Mouse (Mus musculus) mature B cell (primary cell): ENCODE results near the gene Kbtbd2.

Experiments
- in situ Hi-C: fragments of 300-500 bp; cut with MboI; formaldehyde crosslinking; loops from 2 replicates; pipeline ENCODE4 v1.14.3; 2019

Gene Kbtbd2

DNA sequence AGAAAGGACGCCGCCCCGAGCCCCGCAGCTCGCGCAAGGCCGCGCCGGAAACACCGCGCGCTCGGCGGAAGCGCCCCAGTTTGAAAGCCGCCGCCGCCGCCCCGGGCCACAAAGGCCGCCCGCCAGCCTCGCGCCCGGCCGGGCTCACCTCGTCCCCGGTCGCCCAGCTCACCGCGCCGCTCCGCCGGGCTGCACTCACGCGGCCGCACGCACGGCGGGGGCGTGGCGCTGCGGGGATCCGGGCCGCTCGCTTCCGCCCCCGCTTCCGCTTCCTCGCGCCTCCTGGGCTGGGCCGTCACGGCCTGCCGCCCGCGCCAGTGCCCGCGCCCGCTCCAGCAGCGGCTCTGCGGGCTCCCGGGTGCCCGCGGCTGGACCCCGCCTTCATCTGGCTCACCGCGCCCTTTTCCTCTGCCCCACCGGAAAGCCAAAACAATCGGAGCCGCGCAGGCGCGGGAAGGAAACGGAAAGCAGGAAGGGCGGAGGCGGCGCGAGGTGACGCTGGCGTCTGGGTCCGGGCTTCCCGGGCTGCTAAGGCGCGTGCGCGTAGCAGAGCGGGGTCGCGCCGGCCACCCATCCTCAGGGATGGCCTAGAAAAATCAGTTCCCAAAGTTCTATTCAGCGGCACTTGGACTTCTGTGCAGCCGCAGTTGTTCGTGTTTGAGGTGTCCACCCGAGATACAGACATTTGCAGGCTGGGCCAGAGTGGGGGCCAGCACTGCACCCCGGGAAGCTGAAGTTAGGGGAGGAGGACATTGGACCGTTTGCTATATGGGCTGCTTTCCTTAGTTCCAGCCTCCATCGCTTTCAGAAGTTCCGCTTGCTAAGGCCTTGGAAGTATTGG is at the start of gene Kbtbd2:
Gene Kbtbd2 (minus strand): TSS at position 503 of the 841 bp plus-strand sequence.
- in situ Hi-C loops: no loop called here

DNA sequence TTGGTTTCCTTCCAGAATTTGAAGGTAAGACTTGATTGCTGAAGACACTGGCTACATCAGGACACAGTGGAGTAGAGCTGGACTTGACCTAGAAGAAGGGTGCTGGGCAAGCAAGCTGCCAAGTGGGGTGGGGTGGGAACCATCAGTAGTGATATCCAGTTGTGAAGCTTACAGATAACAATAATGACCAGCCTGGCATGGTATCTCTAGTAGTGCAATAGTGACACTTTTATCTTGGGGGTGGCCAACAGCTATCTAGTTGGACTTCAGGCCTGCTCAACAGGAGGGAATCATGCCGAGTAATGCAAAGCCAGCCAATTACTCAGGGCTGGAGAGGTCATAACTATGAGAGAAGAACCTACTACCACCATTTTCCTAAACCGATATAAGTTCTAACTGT is 46.8 kb upstream of the Kbtbd2 start:
- in situ Hi-C loops: no loop called here

DNA sequence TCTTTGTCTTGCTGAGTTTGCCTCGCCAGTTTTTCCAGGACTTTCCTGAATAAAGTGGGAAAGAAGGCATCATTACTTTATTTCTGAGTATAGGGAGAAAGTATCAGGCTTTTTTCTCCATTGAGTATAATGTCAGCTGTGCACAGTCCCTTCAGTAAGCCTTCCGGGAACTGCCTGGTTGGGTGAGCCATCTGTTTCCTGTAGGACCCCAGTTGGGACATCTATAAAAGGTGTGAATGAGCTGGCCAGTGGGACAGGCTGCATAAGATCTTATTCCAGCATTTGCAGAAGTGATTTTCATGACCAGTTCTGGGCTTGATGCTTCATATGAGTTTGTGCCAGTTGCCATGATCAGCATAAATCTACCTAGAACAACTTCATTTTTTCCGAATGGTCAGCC is 45.6 kb upstream of the Kbtbd2 start:
- in situ Hi-C loops: no loop called here

DNA sequence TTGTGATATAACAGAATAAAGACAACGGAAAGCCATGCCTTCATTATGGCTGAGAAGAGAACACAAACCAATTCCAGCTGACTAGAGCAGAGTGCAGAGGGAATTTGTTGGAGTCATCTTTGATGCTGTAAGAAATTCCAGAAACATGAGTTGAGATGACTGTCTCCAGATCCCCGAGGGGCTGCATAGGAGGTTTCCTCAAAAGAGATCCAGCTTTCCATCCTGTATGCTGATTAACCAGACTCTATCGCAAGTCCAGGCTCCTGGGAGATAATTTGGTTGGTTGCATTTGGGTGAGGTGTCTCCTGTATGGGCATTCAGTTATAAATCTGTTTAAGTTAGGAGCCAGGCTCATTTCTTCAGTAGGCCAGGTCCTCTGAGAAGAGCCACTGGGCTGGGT is 40.0 kb upstream of the Kbtbd2 start:
- in situ Hi-C loops: no loop called here

- in situ Hi-C loops: no loop called here
Observed at GRCm38 (mm10) chr6:56837166-56837565, 39.6 kb upstream of the Kbtbd2 start.

- in situ Hi-C loops: no loop called here
Observed at GRCm38 (mm10) chr6:56835532-56835931, 37.9 kb upstream of the Kbtbd2 start.

- in situ Hi-C loops: no loop called here
Observed at GRCm38 (mm10) chr6:56834769-56835168, 37.2 kb upstream of the Kbtbd2 start.

GRCm38 (mm10) chr6:56832830-56833229 is 35.2 kb upstream of the Kbtbd2 start:
- in situ Hi-C loops: no loop called here

DNA sequence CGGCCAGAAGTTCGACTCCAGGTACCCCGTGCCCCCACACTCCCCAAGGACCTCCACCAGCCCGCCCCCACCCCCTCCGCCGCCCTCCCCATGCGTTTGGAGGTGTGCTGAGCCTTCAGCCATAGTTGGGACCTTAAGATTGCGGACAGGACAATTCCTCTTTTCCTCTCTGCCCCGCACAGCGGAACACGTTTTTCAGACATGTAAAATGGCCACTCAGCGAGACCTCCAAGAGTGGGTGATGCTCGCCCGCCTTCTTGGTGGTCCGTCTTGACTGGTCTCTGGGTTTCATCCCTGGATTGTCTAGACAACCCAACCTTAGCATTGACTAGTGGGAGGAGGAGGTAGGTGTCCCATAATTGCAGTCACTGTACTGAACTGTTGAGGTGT is 34.8 kb upstream of the Kbtbd2 start:
- in situ Hi-C loops: no loop called here

DNA sequence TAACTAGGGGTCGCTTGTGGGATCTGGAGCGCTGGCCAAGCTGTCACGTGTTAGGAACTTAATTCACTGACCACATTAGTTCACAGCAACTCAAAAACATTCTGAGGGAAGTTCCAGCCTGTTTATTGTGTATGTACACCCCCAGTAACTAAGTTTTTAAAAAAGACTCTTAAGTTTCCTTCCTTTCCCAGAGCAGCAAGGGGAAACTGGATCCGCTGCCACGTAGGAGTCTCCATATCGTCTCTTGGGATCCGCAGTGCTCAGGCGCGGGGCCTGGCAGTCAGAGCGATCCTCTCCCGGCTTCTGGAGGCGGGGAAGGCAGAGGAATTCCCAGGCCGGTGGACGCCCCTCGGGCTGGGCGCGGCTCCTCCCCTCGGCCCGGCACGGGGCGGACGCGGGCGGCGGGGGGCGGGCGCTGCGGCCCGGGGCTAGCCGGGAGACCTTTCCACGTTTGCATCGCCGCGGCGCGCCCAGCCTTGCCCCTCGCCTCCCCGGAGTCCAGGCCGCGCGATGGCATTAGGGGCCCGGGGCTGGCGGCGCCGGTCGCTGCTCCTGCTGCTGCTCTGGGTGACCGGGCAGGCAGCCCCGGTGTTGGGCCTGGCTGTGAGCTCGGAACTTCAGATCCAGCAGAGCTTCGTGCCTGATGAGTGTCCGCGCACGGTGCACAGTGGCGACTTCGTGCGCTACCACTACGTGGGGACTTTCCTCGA is 34.2 kb upstream of the Kbtbd2 start, which contains the start of gene Fkbp9:
Gene Fkbp9 (plus strand): TSS at position 363 of the 710 bp plus-strand sequence.
- in situ Hi-C loops: no loop called here

DNA sequence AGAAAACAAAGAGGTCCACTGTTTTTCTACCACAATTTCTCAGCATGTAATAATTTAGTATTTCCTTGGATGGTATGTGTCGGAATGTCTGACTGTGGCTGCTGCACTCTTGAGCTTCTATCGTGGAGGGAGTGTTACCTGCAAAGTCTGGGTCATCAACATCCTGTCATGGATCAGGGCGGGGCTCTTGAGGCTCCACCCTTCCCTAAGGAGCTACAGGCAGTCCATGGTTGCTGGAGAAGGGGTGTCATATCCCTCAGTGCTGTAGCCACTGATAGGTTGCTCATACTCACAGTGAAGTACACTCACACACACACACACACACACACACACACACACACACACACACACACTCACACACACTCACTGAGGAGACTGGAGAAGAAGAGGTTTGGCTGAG is 28.0 kb upstream of the Kbtbd2 start:
- in situ Hi-C loops: no loop called here

- in situ Hi-C loops: no loop called here
Observed at GRCm38 (mm10) chr6:56819124-56819487, 21.5 kb upstream of the Kbtbd2 start.

DNA sequence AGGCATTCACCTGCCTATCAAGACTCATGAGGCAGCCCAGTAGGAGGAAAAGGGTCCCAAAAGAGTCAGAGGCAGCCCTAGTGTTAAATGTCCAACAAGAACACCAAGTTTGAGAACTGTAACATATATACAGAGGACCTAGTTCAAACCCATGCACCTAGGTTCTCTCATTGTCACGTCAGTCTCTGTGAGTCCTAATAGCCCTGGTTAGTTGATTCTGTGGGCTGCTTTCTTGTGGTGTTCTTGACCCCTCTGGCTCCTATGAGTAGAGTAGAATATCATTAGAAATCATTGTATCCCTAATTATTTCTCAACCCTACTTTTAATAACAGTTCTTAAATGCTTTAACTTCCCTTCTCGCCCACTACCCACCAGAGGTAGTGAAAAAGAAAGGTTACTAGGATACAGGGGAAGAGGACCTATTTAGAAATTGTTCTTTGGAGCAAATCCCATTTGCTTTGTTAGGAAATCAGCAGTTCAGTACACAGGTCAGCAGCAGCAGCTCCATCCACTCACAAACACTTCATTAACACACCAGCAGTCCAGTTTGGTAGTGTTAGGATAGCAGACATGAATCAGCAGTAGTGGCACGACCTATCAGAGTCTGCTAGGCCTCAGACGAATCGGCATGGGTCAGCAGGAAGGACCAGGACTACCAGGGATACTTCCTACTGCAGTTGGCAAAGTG is 21.0 kb upstream of the Kbtbd2 start:
- in situ Hi-C loops: no loop called here

DNA sequence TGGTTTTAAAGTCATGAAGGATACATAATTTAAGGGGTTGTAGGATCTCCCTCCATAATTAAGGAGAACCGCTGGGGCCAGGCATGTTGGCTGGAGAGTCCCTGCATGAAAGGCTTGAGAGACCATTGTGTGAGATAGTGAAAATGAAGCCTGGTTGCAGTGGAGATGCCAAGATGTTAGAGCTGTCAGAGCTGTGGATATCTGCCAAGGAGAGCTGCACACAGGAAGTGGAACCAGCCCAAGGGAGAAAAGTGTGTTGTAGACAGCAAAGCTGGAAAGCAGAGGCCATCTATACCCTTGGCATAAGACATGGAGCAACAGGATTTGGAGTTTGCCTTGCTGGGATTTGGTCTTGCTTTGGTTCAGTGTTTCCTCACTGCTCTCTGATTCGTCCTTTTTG is 15.7 kb upstream of the Kbtbd2 start:
- in situ Hi-C loops: loop anchor here (5.0 kb wide), 1 partner anchor 94 kb away; no protein-coding TSS in a partner anchor

- in situ Hi-C loops: loop anchor here (10.0 kb wide), 1 partner anchor 766 kb away; no protein-coding TSS in a partner anchor
Observed at GRCm38 (mm10) chr6:56808656-56809055, 11.0 kb upstream of the Kbtbd2 start.

GRCm38 (mm10) chr6:56806195-56806594 is 8.6 kb upstream of the Kbtbd2 start:
- in situ Hi-C loops: loop anchor here (10.0 kb wide), 1 partner anchor 769 kb away; no protein-coding TSS in a partner anchor

GRCm38 (mm10) chr6:56805026-56805425 is 7.4 kb upstream of the Kbtbd2 start:
- in situ Hi-C loops: loop anchor here (10.0 kb wide), 1 partner anchor 770 kb away; no protein-coding TSS in a partner anchor

- in situ Hi-C loops: no loop called here
Observed at GRCm38 (mm10) chr6:56798152-56798465, 496 bp upstream of the Kbtbd2 start.

DNA sequence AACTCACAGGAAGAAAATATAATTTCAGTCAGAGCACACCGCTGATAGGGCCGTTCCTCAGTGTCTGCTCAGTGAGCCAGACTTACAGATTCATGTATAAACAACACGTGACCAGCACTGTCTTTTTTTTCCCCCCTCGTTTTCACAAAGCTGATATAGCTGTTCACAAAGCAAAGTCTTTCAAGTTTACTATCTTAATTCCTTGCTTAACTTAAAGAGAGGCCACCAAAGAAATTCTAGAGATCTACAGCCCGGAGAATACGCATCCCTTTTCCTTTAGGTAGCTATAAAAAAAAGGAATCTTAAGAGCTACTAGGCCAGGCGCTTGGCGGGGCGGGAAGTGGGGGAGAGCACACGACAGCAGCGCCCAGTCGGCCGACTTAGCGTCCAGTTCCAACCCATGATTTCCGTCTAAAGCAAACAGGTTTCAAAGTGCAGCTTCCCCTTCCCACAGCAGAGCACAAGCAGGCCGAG is 908 bp downstream of the Kbtbd2 start:
- in situ Hi-C loops: no loop called here

DNA sequence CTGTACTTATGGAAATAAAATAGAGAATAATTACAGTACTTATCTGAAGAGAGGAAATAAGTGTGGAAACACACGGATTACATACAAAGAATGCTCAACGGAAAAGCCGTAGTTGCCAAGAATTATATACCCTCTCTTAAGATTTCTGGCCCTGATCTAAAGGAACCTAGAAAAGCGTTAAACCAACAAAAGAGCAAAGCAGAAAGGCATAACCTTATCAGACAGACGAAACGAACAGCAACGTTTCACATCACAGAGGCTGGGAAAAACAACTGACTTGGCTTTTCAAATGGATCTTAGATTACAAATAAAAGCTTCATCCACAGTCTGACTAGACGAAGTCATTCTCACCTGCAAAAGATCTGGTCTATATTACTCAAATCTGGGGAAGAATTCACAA is 1.4 kb downstream of the Kbtbd2 start:
- in situ Hi-C loops: no loop called here

DNA sequence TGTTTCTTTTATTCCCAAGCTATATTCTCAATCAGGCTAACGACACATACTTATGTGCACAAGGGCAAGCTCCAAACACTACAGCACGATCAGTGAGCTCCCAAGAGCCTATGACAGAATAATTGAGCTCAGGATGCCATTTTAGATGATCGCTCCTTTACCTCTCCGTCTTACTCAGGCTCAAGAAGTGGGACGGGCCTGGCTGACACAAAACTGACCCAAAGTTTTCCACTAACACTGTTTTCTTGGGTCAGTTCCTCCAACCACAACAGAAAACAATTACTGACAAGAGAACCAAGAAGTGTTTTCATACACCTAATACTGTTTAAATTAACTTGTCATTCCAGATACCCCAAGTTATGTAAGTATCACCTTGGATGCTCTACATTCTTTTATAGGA is 2.8 kb downstream of the Kbtbd2 start:
- in situ Hi-C loops: no loop called here

GRCm38 (mm10) chr6:56789336-56789735 is 8.3 kb downstream of the Kbtbd2 start:
- in situ Hi-C loops: no loop called here
